Mouse (Mus musculus) adrenal gland, postnatal 36 days (tissue): ENCODE results near the gene Slc4a5. TPM values are rescaled to one million over a fixed set of nuclear protein-coding genes. Genes with fewer than 3 reads are reported as not detected.

Source experiments
- DNase-seq, 2 experiments: peaks; one replicate each; pipeline ENCODE4 v3.0.0; 2021; ENCODE audit warnings: mixed read lengths in 1 of 2
- total RNA-seq, 2 experiments: library from RNA; stranded (reverse); gene quantifications; 2 replicates each; pipeline ENCODE4 v1.2.3; 2021

Gene Slc4a5
- total RNA-seq, 2 experiments from 2014 or later, result 0.07 to 0.17 TPM

DNA sequence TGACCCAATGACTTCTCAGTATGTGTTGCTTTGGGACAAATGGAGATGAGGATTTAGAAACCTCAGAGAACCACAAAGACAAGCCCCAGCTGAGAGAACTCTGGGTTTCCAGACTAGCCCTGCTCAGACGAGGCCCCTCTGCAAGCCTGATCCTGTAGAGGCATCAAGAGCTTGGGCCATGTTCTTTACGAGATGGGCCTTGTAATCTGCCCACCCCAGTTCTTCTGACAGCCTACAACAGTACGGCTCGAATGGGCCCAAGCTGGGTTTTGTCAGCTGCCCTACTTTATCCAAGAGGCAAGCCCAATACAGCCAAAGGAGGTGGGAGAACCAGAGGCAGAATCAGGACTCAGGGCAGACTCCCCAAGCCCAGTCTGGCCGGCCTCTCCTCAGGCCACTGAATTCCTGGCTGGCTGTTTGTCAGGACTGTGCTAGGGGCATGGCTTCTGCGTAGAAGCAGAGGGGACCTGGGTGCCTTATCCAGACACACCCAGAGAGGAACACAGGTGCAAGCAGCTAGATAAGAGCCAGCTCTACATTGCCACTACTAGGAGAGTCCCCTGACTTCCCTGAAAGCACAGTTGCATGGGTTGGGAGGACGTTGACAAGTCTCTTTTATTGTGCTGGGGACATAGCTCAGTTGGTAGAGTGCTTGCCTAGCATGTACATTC is 132.0 kb downstream of the Slc4a5 start:
- no peak for DNase-seq

DNA sequence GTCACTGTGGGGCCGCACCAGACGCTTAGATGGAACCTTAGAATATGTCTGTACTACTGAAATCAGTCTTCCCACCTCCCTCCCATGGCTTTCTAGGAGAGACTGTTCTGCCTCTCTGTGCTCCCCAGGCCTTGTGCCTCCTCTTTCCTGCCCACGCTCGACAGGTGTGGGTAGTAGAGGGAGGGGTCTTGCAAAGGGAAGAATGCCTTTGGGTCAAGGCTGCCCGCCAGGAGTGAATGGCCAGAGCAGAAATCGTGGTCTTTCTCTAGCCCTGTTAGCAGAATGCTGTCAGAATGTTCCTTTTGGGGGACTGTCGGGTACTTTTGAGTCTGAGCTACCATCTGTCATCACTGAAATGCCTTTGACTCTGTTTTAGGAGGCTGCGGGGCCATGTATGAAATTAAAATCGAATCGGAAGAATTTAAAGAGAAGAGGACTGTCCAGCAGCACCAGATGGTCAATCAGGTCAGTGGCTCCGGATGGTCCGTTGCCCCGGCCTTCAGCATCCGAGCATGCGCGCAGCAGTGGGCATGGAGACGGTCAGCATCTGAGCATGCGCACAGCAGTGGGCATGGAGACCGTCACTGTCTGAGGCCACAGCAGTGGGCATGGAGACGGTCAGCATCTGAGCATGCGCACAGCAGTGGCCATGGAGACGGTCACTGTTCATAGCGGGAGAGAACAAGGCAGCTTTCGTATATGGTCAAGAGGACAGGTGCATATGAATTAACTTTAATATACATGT is 133.2 kb downstream of the Slc4a5 start:
- no peak for DNase-seq

Other genes with a start within 250 kb of the Slc4a5 start
- gene Dok1, start 186.4 kb upstream of the Slc4a5 start, total RNA-seq, result 10 to 100 TPM in 1 of 2 experiments, 1 to 10 TPM in 1; 9.9 to 13.8 TPM
- 1 to 10 TPM; 3.3 to 3.5 TPM for gene Loxl3, start 185.7 kb upstream of the Slc4a5 start, total RNA-seq
- 100 to 1,000 TPM; 173 to 185 TPM for gene Aup1, start 165.3 kb upstream of the Slc4a5 start, total RNA-seq
- gene Htra2, start 164.6 kb upstream of the Slc4a5 start, total RNA-seq, result 10 to 100 TPM; 51.8 to 58.4 TPM
- 1 to 10 TPM; 2.0 to 2.9 TPM for gene Dqx1, start 162.0 kb upstream of the Slc4a5 start, total RNA-seq
- gene Tlx2, start 149.5 kb upstream of the Slc4a5 start, total RNA-seq, result 1 to 10 TPM; 7.5 to 8.9 TPM
- 10 to 100 TPM; 30.9 to 38.9 TPM for gene Pcgf1, start 142.0 kb upstream of the Slc4a5 start, total RNA-seq
- 10 to 100 TPM in 1 of 2 experiments, 1 to 10 TPM in 1; 7.9 to 15.5 TPM for gene Lbx2, start 133.5 kb upstream of the Slc4a5 start, total RNA-seq
- gene Ccdc142, start 118.2 kb upstream of the Slc4a5 start, total RNA-seq, result 1 to 10 TPM; 3.6 to 4.1 TPM
- 1 to 10 TPM; 5.2 to 5.9 TPM for gene Gm42688, start 118.2 kb upstream of the Slc4a5 start, total RNA-seq
- gene Mrpl53, start 110.8 kb upstream of the Slc4a5 start, total RNA-seq, result 100 to 1,000 TPM; 103 to 109 TPM
- gene Mogs, start 104.3 kb upstream of the Slc4a5 start, total RNA-seq, result 10 to 100 TPM; 58.3 to 77.1 TPM
- gene Wbp1, start 98.3 kb upstream of the Slc4a5 start, total RNA-seq, result 10 to 100 TPM; 69.8 to 90.1 TPM
- gene Ino80b, start 94.4 kb upstream of the Slc4a5 start, total RNA-seq, result 10 to 100 TPM; 22.4 to 25.2 TPM
- gene Rtkn, start 84.4 kb upstream of the Slc4a5 start, total RNA-seq, result 10 to 100 TPM in 1 of 2 experiments, 1 to 10 TPM in 1; 5.1 to 14.0 TPM
- gene Wdr54, start 63.4 kb upstream of the Slc4a5 start, total RNA-seq, result 1 to 10 TPM; 1.8 to 3.1 TPM
- gene 1700003E16Rik, start 63.4 kb upstream of the Slc4a5 start, total RNA-seq, result under 1 TPM; 0.43 to 0.66 TPM
- gene Dctn1, start 53.9 kb upstream of the Slc4a5 start, total RNA-seq, result 100 to 1,000 TPM; 127 to 132 TPM
- gene Mthfd2, start 106.1 kb downstream of the Slc4a5 start, total RNA-seq, result 10 to 100 TPM; 19.1 to 40.5 TPM
- gene Mob1a, start 106.2 kb downstream of the Slc4a5 start, total RNA-seq, result 10 to 100 TPM; 76.4 to 78.4 TPM
- gene Bola3, start 129.3 kb downstream of the Slc4a5 start, total RNA-seq, result 100 to 1,000 TPM; 177 to 218 TPM
- gene Tet3, start 239.3 kb downstream of the Slc4a5 start, total RNA-seq, result 10 to 100 TPM; 25.2 to 38.5 TPM